Mouse (Mus musculus) neural tube, embryonic 15.5 days (tissue): ENCODE results near the gene Prkn. TPM values are rescaled to one million over a fixed set of nuclear protein-coding genes. Genes with fewer than 3 reads are reported as not detected.
A peak's percentile ranks its signal among the peaks of the same experiment; 100 is the strongest.

Source experiments
- ATAC-seq: fragments of 200-750 bp; cut with Nextera tagmentation; 2 replicates; pipeline ENCODE4 v1.8.0; 2017; ENCODE audit warnings: mild to moderate bottlenecking, moderate TSS enrichment, moderate library complexity; ENCODE audit not compliant: low FRiP score
- H3K27ac ChIP-seq: fragments of 300-500 bp; sonication (generic); replicated peaks from 2 replicates; pipeline ENCODE4 v1.5.1; 2015; ENCODE audit warnings: mild to moderate bottlenecking, inconsistent platforms
- H3K27me3 ChIP-seq: fragments of 300-500 bp; sonication (generic); replicated peaks from 2 replicates; pipeline ENCODE4 v1.6.1; 2015; ENCODE audit warnings: inconsistent platforms
- H3K36me3 ChIP-seq: fragments of 300-500 bp; sonication (generic); 2 replicates; pipeline ENCODE4 v1.6.1; 2015; ENCODE audit warnings: inconsistent platforms
- H3K4me1 ChIP-seq: fragments of 300-500 bp; sonication (generic); 2 replicates; pipeline ENCODE4 v1.6.1; 2015; ENCODE audit warnings: inconsistent platforms
- H3K4me2 ChIP-seq: fragments of 300-500 bp; sonication (generic); 2 replicates; pipeline ENCODE4 v1.6.1; 2015; ENCODE audit warnings: inconsistent platforms, mild to moderate bottlenecking, moderate library complexity
- H3K4me3 ChIP-seq: fragments of 300-500 bp; sonication (generic); replicated peaks from 2 replicates; pipeline ENCODE4 v1.5.1; 2015; ENCODE audit warnings: mild to moderate bottlenecking, inconsistent platforms
- H3K9ac ChIP-seq: fragments of 300-500 bp; sonication (generic); replicated peaks from 2 replicates; pipeline ENCODE4 v1.6.1; 2015; ENCODE audit warnings: mild to moderate bottlenecking, inconsistent platforms
- H3K9me3 ChIP-seq: fragments of 300-500 bp; sonication (generic); replicated peaks from 2 replicates; pipeline ENCODE4 v1.6.1; 2016; ENCODE audit warnings: inconsistent platforms
- WGBS: fragments of 180-500 bp; shearing (Covaris S2); methylation state at CpG from one replicate; pipeline ENCODE4 v1.1.7; 2015; ENCODE audit warnings: mixed read lengths; 5-methylcytosine and 5-hydroxymethylcytosine counted together
- polyA plus RNA-seq: library from polyadenylated mRNA; unstranded; fragments of >200 nt; fragmentation: Nextera tagmentation; extraction: Ambion mirVana; gene quantifications from 2 replicates; pipeline ENCODE4 v1.2.1, GENCODE M21; 2015

Gene Prkn
- polyA plus RNA-seq, 1 experiment from 2014 or later = 4.8 TPM

- Histone ChIP-seq H3K27ac (no peak overlapping the region), H3K9ac (no peak overlapping the region), H3K27me3 (no peaks in the 10 kb centered on the region), H3K36me3 (no peaks in the 10 kb centered on the region), H3K4me1 (peaks cover 13% of the 10 kb centered on the region; the same call in 1 of the 2 replicates), H3K4me2 (no peak overlapping the region), H3K4me3 (no peak overlapping the region), H3K9me3 (no peaks in the 10 kb centered on the region)
- no peak for ATAC-seq
- 29% methylated on average over 1 of the region's 1 CpGs for whole genome bisulfite sequencing
These were observed 246.3 kb downstream of the Prkn start for GRCm38 (mm10) chr17:11086492-11086891.

DNA sequence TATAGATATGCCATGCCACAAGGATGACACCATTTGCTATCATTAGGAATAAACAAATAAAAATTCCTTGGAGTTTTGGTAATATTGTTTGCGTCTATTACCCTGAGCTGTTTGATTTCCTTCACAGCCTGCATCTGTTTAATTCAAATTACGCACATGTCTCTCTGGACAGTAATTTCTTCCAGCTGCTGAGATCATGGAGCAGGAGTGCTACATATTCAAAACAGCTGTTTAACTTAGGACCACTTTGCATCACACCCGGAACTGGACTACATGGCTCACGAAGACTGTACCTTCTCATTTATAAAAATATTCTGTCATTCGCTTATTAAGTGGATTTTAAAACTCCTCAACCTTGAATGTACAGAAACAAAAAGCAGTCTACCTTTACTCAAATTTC is 246.9 kb downstream of the Prkn start:
- H3K4me2 ChIP-seq = no peak overlapping the region
- H3K9me3 ChIP-seq = no peaks in the 10 kb centered on the region
- H3K27me3 ChIP-seq = no peaks in the 10 kb centered on the region
- ATAC-seq = no peak
- H3K4me3 ChIP-seq = no peak overlapping the region
- 49% methylated on average over 5 of the region's 5 CpGs for WGBS
- no peak overlapping the region for H3K9ac ChIP-seq
- no peak overlapping the region for H3K27ac ChIP-seq
- peaks cover 13% of the 10 kb centered on the region; the same call in 1 of the 2 replicates for H3K4me1 ChIP-seq
- H3K36me3 ChIP-seq = no peaks in the 10 kb centered on the region

DNA sequence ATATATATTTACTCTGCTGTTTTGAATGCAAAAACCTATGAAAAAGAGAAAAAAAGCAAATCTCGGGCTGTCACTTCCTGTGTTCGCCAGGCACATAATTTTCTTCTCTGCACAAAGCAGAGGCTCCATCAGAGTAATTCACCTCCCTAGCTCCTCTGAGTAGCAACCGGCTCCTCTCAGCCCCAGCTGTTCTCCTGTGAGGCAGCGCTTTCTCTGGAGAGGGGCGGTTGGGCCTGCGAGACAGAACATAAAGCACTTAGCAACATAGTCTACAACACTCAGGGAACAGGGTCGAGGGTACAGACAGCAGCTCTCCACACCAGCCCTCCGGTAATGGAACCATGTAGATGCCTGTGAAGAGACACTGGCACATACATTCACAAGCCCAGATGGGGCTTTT is 247.6 kb downstream of the Prkn start:
- no peaks in the 10 kb centered on the region for H3K9me3 ChIP-seq
- H3K9ac ChIP-seq = no peak overlapping the region
- H3K4me2 ChIP-seq = no peak overlapping the region
- WGBS = 22% methylated on average over 8 of the region's 8 CpGs
- H3K27me3 ChIP-seq = no peaks in the 10 kb centered on the region
- ATAC-seq = no peak
- peaks cover 15% of the 10 kb centered on the region; the same call in 1 of the 2 replicates for H3K4me1 ChIP-seq
- no peaks in the 10 kb centered on the region for H3K36me3 ChIP-seq
- no peak overlapping the region for H3K4me3 ChIP-seq
- H3K27ac ChIP-seq = peak overlapping the region; percentile 43

DNA sequence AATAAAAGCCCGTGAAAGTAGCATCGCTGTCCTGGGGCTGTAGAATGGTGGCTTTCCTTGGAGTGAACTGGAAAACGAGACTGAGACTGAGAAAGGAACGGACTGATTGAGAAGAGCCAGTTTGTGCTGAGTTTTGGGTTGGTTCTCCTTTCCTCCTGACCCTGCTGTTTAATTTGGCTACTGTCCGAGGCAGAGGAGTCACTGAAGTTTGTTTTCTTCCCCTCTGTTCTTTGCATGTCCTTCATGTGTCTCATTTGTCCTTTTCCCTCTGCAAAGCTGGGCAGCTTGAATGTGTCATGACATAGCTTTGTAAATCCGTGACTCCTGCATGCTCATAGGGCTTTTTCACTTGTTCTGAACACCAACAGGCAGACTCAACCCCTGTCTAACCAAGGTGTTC is 249.2 kb downstream of the Prkn start:
- 84% methylated on average over 6 of the region's 6 CpGs for WGBS
- peaks cover 21% of the 10 kb centered on the region; the same call in 1 of the 2 replicates for H3K4me1 ChIP-seq
- no peak for ATAC-seq

GRCm38 (mm10) chr17:11092900-11093299 is 252.7 kb downstream of the Prkn start:
- no peak overlapping the region for H3K9ac ChIP-seq
- H3K36me3 ChIP-seq = no peaks in the 10 kb centered on the region
- H3K9me3 ChIP-seq = peaks cover 4% of the 10 kb centered on the region; the same call in 1 of the 2 replicates
- peaks cover 9% of the 10 kb centered on the region; the same call in 1 of the 2 replicates for H3K4me1 ChIP-seq
- no peak overlapping the region for H3K4me3 ChIP-seq
- H3K27me3 ChIP-seq = no peaks in the 10 kb centered on the region
- no peak overlapping the region for H3K4me2 ChIP-seq
- ATAC-seq = no peak
- no peak overlapping the region for H3K27ac ChIP-seq
- 26% methylated on average over 6 of the region's 6 CpGs for WGBS

More for the DNA sequence above, 249.2 kb downstream of the Prkn start:
- Histone ChIP-seq H3K27me3 (no peaks in the 10 kb centered on the region), H3K4me2 (no peak overlapping the region), H3K4me3 (no peak overlapping the region), H3K36me3 (no peaks in the 10 kb centered on the region), H3K9me3 (no peaks in the 10 kb centered on the region), H3K9ac (no peak overlapping the region), H3K27ac (no peak overlapping the region)

DNA sequence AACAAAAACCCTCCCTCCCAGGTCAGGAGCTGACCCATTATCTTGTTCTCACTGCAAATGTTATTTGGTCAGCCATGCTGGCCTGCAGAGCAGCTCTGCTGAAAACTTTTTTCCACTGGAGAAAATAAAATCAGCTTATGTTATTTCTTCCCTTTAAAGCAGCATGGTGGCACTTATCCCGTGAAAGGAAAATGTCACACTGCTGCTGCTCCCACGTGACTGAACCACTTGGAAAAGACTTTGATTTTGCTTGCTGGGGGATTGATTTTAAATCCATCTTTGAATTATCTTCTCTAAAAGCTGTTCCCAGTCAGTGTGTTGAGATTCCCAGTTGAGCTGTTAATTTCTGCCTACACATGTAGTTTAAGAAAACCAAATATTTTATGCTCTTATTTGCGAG is 253.1 kb downstream of the Prkn start:
- no peak for ATAC-seq
- Histone ChIP-seq H3K36me3 (no peaks in the 10 kb centered on the region), H3K4me3 (no peak overlapping the region), H3K9ac (no peak overlapping the region), H3K4me2 (no peak overlapping the region), H3K27ac (no peak overlapping the region), H3K9me3 (peaks cover 4% of the 10 kb centered on the region; the same call in 1 of the 2 replicates), H3K4me1 (peaks cover 8% of the 10 kb centered on the region; the same call in 1 of the 2 replicates), H3K27me3 (no peaks in the 10 kb centered on the region)
- 49% methylated on average over 3 of the region's 3 CpGs for WGBS

GRCm38 (mm10) chr17:11107007-11107406 is 266.8 kb downstream of the Prkn start:
- H3K9ac ChIP-seq = no peak overlapping the region
- H3K27ac ChIP-seq = no peak overlapping the region
- no peak overlapping the region for H3K4me3 ChIP-seq
- no peaks in the 10 kb centered on the region for H3K9me3 ChIP-seq
- no peak overlapping the region for H3K4me2 ChIP-seq
- H3K36me3 ChIP-seq = no peaks in the 10 kb centered on the region
- H3K27me3 ChIP-seq = no peaks in the 10 kb centered on the region
- no peak for ATAC-seq
- 89% methylated on average over 3 of the region's 3 CpGs for whole genome bisulfite sequencing
- no peaks in the 10 kb centered on the region for H3K4me1 ChIP-seq

- no peak for ATAC-seq
- Histone ChIP-seq H3K4me2 (no peak overlapping the region), H3K27ac (no peak overlapping the region), H3K27me3 (no peaks in the 10 kb centered on the region), H3K9me3 (no peaks in the 10 kb centered on the region), H3K36me3 (no peaks in the 10 kb centered on the region), H3K4me3 (no peak overlapping the region), H3K4me1 (no peaks in the 10 kb centered on the region), H3K9ac (no peak overlapping the region)
- 63% methylated on average over 2 of the region's 2 CpGs for WGBS
These were observed 267.7 kb downstream of the Prkn start for GRCm38 (mm10) chr17:11107916-11108315.

GRCm38 (mm10) chr17:11117508-11117907 is 277.3 kb downstream of the Prkn start:
- H3K9me3 ChIP-seq = no peaks in the 10 kb centered on the region
- 86% methylated on average over 10 of the region's 10 CpGs for WGBS
- H3K4me3 ChIP-seq = no peak overlapping the region
- no peak overlapping the region for H3K27ac ChIP-seq
- no peaks in the 10 kb centered on the region for H3K4me1 ChIP-seq
- H3K9ac ChIP-seq = no peak overlapping the region
- ATAC-seq = no peak
- no peak overlapping the region for H3K4me2 ChIP-seq
- H3K27me3 ChIP-seq = no peaks in the 10 kb centered on the region
- H3K36me3 ChIP-seq = no peaks in the 10 kb centered on the region

DNA sequence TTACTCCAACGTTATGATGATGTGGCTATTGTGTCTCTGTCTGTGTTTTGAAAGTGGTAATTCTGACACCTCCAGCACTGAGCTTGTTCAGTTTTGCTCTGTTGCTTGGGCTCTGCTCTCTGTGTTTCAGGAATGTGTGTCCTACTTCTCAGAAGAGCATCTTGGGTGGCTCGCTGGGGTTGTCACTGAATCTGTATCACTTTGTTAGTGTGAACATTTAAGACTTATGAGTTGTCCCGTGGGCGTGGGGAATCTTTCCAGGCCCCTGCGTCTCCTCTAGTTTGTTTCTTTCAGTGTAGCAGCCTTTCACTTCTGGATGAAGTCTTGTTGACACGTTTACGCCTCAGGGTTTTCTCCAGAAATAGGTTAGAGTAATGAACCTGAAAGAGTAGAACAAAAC is 283.9 kb downstream of the Prkn start:
- no peaks in the 10 kb centered on the region for H3K9me3 ChIP-seq
- H3K27ac ChIP-seq = no peak overlapping the region
- no peaks in the 10 kb centered on the region for H3K27me3 ChIP-seq
- H3K4me1 ChIP-seq = no peaks in the 10 kb centered on the region
- H3K36me3 ChIP-seq = no peaks in the 10 kb centered on the region
- no peak for ATAC-seq
- no peak overlapping the region for H3K4me3 ChIP-seq
- 70% methylated on average over 7 of the region's 7 CpGs for WGBS
- H3K9ac ChIP-seq = no peak overlapping the region
- H3K4me2 ChIP-seq = no peak overlapping the region

DNA sequence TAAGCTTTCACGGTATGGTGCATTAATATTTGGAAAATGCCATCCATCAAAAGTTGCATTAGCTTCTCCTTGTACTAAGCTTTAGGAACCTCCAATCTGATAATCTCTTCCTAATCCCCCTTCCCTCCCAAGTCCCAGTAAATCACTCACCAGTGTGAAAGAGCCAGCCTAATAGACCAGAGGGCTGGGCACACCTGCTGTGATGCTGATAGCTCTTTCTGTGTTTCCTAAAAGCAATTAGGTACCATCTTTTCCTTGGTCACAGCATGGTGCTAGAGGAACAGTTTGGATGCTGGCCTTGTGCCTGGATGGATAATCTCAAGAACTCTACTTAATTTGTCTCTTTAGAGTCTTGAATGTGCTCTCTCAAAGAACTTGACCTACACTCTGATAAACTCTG is 287.0 kb downstream of the Prkn start:
- Histone ChIP-seq H3K9ac (no peak overlapping the region), H3K4me2 (no peak overlapping the region), H3K27me3 (no peaks in the 10 kb centered on the region), H3K4me1 (peaks cover 4% of the 10 kb centered on the region; the same call in 1 of the 2 replicates), H3K27ac (no peak overlapping the region), H3K36me3 (no peaks in the 10 kb centered on the region), H3K9me3 (no peaks in the 10 kb centered on the region), H3K4me3 (no peak overlapping the region)
- ATAC-seq = no peak
- WGBS = 69% methylated on average over 1 of the region's 1 CpGs

GRCm38 (mm10) chr17:11130919-11131318 is 290.7 kb downstream of the Prkn start:
- Histone ChIP-seq H3K36me3 (no peaks in the 10 kb centered on the region), H3K4me3 (no peak overlapping the region), H3K27me3 (no peaks in the 10 kb centered on the region), H3K9ac (no peak overlapping the region), H3K27ac (no peak overlapping the region), H3K9me3 (no peaks in the 10 kb centered on the region), H3K4me1 (peaks cover 4% of the 10 kb centered on the region; the same call in 1 of the 2 replicates), H3K4me2 (no peak overlapping the region)
- 19% methylated on average over 4 of the region's 4 CpGs for WGBS
- ATAC-seq = no peak; the same call in 1 of the 2 replicates
